Mouse (Mus musculus) midbrain, embryonic 16.5 days (tissue): ENCODE measurements around the gene Actr10. TPM values are rescaled to one million over a fixed set of nuclear protein-coding genes. Genes with fewer than 3 reads are reported as not detected.

Experiments used
- ATAC-seq: fragments of 200-750 bp; cut with Nextera tagmentation; 2 replicates; pipeline ENCODE4 v1.8.0; 2017; ENCODE audit warnings: moderate TSS enrichment
- H3K27ac ChIP-seq: fragments of 300-500 bp; sonication (generic); 2 replicates; pipeline ENCODE4 v1.5.1; 2014; ENCODE audit warnings: mild to moderate bottlenecking, low read length, mixed read lengths
- H3K27me3 ChIP-seq: fragments of 300-500 bp; sonication (generic); 2 replicates; pipeline ENCODE4 v1.6.1; 2014; ENCODE audit warnings: low read depth, low read length, mixed read lengths; ENCODE audit not compliant: control insufficient read depth, insufficient read depth
- H3K36me3 ChIP-seq: fragments of 300-500 bp; sonication (generic); 2 replicates; pipeline ENCODE4 v1.6.1; 2014; ENCODE audit warnings: mild to moderate bottlenecking, low read length, moderate library complexity, mixed read lengths; ENCODE audit not compliant: control insufficient read depth, insufficient read depth
- H3K4me1 ChIP-seq: fragments of 300-500 bp; sonication (generic); 2 replicates; pipeline ENCODE4 v1.6.1; 2014; ENCODE audit warnings: mild to moderate bottlenecking, low read length, mixed read lengths; ENCODE audit not compliant: control insufficient read depth, insufficient read depth
- H3K4me2 ChIP-seq: fragments of 300-500 bp; sonication (generic); 2 replicates; pipeline ENCODE4 v1.6.1; 2014; ENCODE audit warnings: mild to moderate bottlenecking, low read length, mixed read lengths
- H3K4me3 ChIP-seq: fragments of 300-500 bp; sonication (generic); 2 replicates; pipeline ENCODE4 v1.5.1; 2014; ENCODE audit warnings: low read depth, mild to moderate bottlenecking, low read length, moderate library complexity, mixed read lengths
- H3K9ac ChIP-seq: fragments of 300-500 bp; sonication (generic); 2 replicates; pipeline ENCODE4 v1.6.1; 2014; ENCODE audit warnings: low read depth, low read length, mixed read lengths
- H3K9me3 ChIP-seq: fragments of 300-500 bp; sonication (generic); replicated peaks from 2 replicates; pipeline ENCODE4 v1.6.1; 2014; ENCODE audit warnings: mild to moderate bottlenecking, low read length, mixed read lengths; ENCODE audit not compliant: control insufficient read depth, poor library complexity, severe bottlenecking
- WGBS: fragments of 180-500 bp; shearing (Covaris S2); extraction: QIAGEN DNeasy Blood & Tissue Kit; methylation state at CpG from one replicate; pipeline ENCODE4 v1.1.7; 2014; 5-methylcytosine and 5-hydroxymethylcytosine counted together
- polyA plus RNA-seq: library from polyadenylated mRNA; unstranded; fragments of >200 nt; fragmentation: Nextera tagmentation; extraction: Ambion mirVana; gene quantifications from 2 replicates; pipeline ENCODE4 v1.2.1, GENCODE M21; 2015

Actr10 gene
- polyA plus RNA-seq, 1 experiment from 2014 or later = 180 TPM

DNA sequence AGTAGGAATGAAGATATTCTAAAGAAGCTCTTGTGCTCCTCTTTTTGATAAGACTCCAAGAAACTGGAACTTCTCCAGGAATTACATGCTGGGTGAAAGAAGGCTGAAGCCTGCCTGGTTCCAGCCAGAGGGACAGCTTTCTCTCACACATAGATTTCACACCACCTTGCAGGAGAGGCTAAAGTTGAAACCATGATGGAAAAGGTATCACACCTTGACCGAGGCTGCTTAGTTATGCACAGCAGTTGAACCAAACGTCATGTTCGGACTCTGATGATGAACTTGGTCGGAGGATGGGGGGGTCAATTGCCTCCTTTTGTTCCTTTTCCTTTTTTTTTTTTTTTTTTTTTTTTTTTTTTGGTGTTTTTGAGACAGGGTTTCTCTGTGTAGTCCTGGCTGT is 36.2 kb downstream of the Actr10 start:
- Histone ChIP-seq H3K4me2 (peak overlapping the region; percentile 60), H3K9ac (no peak overlapping the region), H3K27ac (no peak overlapping the region), H3K27me3 (no peaks in the 10 kb centered on the region), H3K9me3 (no peaks in the 10 kb centered on the region), H3K36me3 (0 out of 2 replicates have a peak, but pooled peaks cover 3% of the 10 kb centered on the region), H3K4me3 (no peak overlapping the region; the same call in 1 of the 2 replicates), H3K4me1 (peaks cover 18% of the 10 kb centered on the region)
- 91% methylated on average over 4 of the region's 4 CpGs for WGBS
- no peak for ATAC-seq

DNA sequence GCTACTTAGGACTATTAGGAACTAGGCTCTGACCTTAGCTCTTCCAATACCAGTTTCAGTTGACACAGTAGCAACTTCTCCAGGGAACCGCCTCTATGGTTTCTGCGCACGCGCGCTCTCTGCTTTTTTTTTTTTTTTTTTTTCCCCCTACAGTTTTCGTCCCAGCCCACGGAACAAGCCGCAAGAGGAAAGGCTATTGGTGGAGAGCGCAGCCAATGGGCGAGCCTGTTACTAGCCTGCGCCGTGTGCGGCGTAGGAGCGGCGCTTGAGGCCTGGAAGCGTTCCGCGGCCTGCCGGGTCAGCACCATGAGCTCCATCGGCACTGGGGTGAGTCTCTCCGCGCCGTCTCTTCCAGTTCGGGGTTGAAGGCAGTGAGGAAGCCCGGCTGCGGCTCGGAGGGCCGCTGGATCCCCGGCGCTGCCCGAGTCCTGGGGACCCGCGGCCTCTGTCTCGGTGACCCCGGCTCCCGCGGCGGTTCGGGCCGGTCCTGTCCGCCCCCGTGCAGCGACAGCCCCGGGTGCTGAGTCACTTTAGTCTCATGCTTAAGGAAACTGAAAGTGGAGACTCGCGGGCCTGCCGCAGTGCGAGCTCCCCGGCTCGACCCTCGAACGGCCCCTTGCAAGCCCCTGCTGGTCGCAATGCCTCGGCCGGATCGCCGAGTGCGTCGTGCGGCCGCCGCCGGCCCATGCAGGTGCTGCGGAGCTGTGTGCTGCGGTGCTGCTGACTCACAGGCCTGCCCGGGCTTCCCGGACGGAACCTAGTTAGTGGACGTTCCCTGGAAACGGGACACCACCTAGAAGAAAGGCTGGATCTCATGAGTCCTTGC is 37.0 kb downstream of the Actr10 start, which contains the start of gene Psma3:
Psma3 (plus strand) TSS at position 181 of the 826 bp plus-strand sequence.
- no peaks in the 10 kb centered on the region for H3K27me3 ChIP-seq
- WGBS = under 1% methylated on average over 67 of the region's 71 CpGs
- ATAC-seq = peak; percentile 99
- peak within 1 kb of the TSS; percentile 87 for H3K27ac ChIP-seq
- H3K4me3 ChIP-seq = peak within 1 kb of the TSS; percentile 79
- peaks cover 18% of the 10 kb centered on the region for H3K4me1 ChIP-seq
- H3K9me3 ChIP-seq = no peaks in the 10 kb centered on the region
- H3K36me3 ChIP-seq = 0 out of 2 replicates have a peak, but pooled peaks cover 3% of the 10 kb centered on the region
- H3K4me2 ChIP-seq = peak within 1 kb of the TSS; percentile 85
- H3K9ac ChIP-seq = peak within 1 kb of the TSS; percentile 93

DNA sequence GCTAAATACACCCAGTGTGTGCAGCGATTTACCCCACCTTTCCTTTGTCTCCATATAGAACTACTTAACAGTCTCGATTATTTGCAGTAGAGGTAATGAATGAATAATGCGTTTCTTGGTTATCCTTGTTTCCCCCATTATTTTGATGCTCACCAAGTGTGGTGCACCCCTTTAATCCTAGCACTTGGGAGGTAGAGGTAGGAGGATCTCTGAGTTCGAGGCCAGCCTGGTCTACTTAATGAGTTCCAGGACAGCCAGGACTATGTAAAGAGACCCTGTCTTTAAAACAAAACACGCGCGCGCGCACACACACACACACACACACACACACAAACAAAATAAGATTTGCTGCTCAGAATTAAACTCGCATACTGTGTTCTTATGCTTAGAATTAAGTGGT is 37.7 kb downstream of the Actr10 start:
- peak overlapping the region; percentile 85 for H3K4me2 ChIP-seq
- no peaks in the 10 kb centered on the region for H3K9me3 ChIP-seq
- 28% methylated on average over 10 of the region's 10 CpGs for WGBS
- peaks cover 8% of the 10 kb centered on the region for H3K36me3 ChIP-seq
- peak overlapping the region; percentile 93 for H3K9ac ChIP-seq
- peak overlapping the region; percentile 79 for H3K4me3 ChIP-seq
- H3K27me3 ChIP-seq = no peaks in the 10 kb centered on the region
- ATAC-seq = no peak
- peak overlapping the region; percentile 87 for H3K27ac ChIP-seq
- peaks cover 18% of the 10 kb centered on the region for H3K4me1 ChIP-seq

DNA sequence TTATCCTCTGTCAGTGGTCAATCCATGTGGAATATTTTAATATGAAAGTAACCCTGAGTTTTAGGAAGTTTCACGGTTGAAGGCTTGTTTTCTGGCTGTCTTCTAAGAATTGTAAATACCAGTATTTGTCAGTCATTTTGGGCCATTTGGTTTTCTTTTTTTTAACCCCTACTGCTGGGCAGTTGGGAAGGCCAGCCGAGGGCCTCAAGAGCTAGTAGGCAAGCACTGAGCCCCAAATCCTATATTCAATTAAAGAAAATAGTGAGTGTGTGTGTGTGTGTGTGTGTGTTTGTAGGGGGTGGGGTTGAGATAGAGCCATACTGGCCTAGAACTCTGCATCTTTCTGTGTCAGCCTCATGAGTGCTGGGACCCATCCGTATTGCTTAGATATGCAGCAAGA is 38.2 kb downstream of the Actr10 start:
- Histone ChIP-seq H3K4me1 (peaks cover 18% of the 10 kb centered on the region), H3K4me3 (peak overlapping the region; percentile 79), H3K4me2 (peak overlapping the region; percentile 85), H3K27me3 (no peaks in the 10 kb centered on the region), H3K27ac (no peak overlapping the region), H3K9me3 (no peaks in the 10 kb centered on the region), H3K36me3 (peaks cover 8% of the 10 kb centered on the region), H3K9ac (peak overlapping the region; percentile 93; the same call in 1 of the 2 replicates)
- WGBS = 70% methylated on average over 3 of the region's 3 CpGs
- ATAC-seq = no peak

DNA sequence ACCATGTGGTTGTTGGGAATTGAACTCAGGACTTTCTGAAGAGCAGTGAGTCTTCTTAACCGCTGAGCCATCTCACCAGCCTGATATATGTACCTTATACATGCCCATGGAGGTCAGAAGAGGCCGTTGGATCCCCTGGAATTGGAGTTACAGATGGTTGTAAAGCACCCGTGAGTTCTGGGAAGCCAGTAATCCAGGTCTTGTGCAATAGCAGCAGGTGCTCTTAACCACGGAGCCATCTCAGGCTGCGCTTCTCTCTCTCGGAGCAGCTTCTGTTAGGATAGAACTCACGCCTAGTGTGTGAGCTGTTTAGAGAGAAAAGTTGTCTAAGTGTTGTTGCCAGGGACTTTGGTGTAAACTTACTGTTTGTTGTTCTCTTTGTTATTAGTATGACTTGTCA is 40.7 kb downstream of the Actr10 start:
- H3K36me3 ChIP-seq = peaks cover 10% of the 10 kb centered on the region
- WGBS = 92% methylated on average over 7 of the region's 7 CpGs
- peaks cover 18% of the 10 kb centered on the region for H3K4me1 ChIP-seq
- no peak for ATAC-seq
- no peak overlapping the region for H3K4me2 ChIP-seq
- H3K9ac ChIP-seq = no peak overlapping the region
- H3K27me3 ChIP-seq = no peaks in the 10 kb centered on the region
- no peak overlapping the region for H3K4me3 ChIP-seq
- H3K27ac ChIP-seq = no peak overlapping the region
- H3K9me3 ChIP-seq = no peaks in the 10 kb centered on the region

DNA sequence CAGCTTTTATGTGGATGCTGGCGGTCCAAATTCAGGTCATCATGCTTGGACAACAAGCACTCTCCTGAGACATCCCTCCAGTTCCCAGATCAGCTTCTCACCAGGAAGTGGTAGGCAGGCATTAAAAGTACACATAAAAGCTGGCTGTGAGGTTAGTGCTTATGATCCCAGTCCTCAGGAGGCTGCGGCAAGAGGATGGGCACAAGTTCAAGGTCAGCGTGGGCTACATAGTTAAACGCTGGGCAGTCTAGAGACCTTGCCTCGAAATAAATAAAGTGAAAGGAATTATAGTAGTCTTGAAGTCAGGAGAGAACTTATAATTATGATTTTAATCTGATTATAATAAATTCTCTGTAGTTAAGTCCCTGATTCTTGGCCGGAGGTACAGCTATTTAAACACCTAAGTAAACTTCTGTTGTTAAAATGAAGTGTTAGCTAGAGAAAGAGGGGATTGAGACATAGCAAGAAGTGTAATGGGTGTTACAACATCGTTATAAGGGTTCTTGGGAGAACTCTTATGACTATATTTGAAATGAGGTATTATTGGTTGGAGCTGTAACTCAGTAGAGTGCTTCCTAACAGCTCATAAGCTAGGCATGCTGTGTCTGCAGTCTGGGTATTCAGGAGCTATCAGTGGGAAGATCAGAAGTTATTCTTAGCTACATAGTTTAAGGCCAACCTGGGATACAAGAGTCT is 47.3 kb downstream of the Actr10 start:
- Histone ChIP-seq H3K4me1 (no peaks in the 10 kb centered on the region), H3K9me3 (no peaks in the 10 kb centered on the region), H3K4me2 (no peak overlapping the region), H3K9ac (no peak overlapping the region), H3K27me3 (no peaks in the 10 kb centered on the region), H3K36me3 (peaks cover 29% of the 10 kb centered on the region), H3K4me3 (no peak overlapping the region), H3K27ac (no peak overlapping the region)
- WGBS = 95% methylated on average over 7 of the region's 7 CpGs
- no peak for ATAC-seq

DNA sequence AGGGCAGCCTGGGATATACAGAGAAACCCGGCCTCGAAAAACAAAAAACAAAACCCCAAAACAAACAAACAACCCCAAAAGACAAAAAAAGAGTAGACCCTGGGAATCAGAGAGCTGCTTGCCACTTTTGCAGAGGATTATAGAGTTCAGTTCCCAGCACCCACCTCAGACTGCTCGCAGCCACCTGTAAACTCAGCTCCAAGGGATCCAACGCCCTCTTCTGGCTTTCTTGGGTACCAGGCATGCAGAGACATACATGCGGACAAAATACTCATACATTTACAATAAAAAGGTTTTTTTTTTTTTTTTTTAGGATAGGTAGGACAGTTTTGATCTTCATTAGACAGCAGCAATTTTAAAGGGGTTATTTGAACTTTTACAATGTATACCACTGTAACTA is 59.6 kb downstream of the Actr10 start:
- H3K4me1 ChIP-seq = no peaks in the 10 kb centered on the region
- H3K27ac ChIP-seq = no peak overlapping the region
- no peak overlapping the region for H3K4me3 ChIP-seq
- H3K4me2 ChIP-seq = no peak overlapping the region
- no peak for ATAC-seq
- no peaks in the 10 kb centered on the region for H3K9me3 ChIP-seq
- H3K9ac ChIP-seq = no peak overlapping the region
- H3K36me3 ChIP-seq = peaks cover 10% of the 10 kb centered on the region
- 92% methylated on average over 5 of the region's 5 CpGs for WGBS
- no peaks in the 10 kb centered on the region for H3K27me3 ChIP-seq

DNA sequence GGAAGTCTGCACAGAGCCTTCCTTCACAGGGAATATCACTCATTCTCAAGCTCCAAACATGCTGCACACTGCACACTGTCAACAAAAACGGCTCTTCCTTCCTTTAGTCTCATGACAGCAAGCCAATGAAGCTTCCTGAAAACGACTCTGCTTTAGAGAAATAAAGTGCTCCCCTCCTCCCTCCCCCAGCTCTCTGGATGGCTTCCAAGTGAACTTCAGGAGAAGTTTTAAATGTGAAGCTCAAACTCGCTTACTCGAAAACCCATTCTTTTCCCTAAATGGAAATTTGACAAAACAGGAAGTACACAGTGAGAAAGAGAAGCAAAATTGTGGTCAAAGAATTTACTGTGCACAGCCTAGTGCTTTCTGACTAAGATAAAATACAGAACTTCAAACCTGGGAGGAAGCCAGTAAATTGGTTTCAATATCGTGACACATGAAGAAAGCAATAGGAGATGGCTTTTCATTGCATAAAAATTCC is 61.8 kb downstream of the Actr10 start:
- Histone ChIP-seq H3K9ac (no peak overlapping the region), H3K27ac (no peak overlapping the region), H3K36me3 (peaks cover 17% of the 10 kb centered on the region), H3K4me1 (no peaks in the 10 kb centered on the region), H3K27me3 (no peaks in the 10 kb centered on the region), H3K4me2 (no peak overlapping the region), H3K9me3 (no peaks in the 10 kb centered on the region), H3K4me3 (no peak overlapping the region)
- ATAC-seq = no peak
- 65% methylated on average over 5 of the region's 5 CpGs for WGBS

DNA sequence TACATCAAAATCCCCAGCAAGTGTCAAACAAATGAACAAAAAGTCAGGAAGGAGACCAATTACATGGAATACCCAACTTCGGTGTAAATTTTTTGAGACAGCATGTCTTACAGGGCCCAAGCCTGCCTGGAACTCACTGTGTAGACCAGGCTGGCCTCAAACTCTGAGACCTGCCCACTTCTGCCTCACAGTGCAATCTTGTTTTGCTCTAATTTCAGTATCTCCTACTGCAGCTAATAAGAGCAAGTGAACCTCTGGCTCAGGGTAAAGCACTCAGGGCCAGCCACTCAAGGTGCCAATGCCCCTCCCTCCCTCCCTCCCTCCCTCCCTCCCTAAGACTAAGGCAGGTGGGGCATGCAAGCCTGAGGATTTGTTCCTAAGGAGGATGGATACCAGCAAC is 62.7 kb downstream of the Actr10 start:
- Histone ChIP-seq H3K27me3 (no peaks in the 10 kb centered on the region), H3K4me3 (no peak overlapping the region), H3K9ac (no peak overlapping the region), H3K27ac (no peak overlapping the region), H3K36me3 (peaks cover 21% of the 10 kb centered on the region), H3K9me3 (no peaks in the 10 kb centered on the region), H3K4me2 (no peak overlapping the region), H3K4me1 (no peaks in the 10 kb centered on the region)
- WGBS = 85% methylated on average over 1 of the region's 1 CpGs
- no peak for ATAC-seq
